Mouse (Mus musculus) splenic B cell, adult 2 months (primary cell): ENCODE results near the gene St7.
"Not testable (repeated sequence)": the region's sequence is repeated elsewhere in the genome, so short reads cannot be mapped to it uniquely, and the experiment has no call there.

Source experiments
- DNase-seq: peaks from one replicate; pipeline ENCODE4 v3.0.0-alpha.2; 2011; ENCODE audit warnings: low read depth, low spot score
- H3K27me3 ChIP-seq: 2 replicates; pipeline ENCODE4 v1.6.1; 2012; ENCODE audit warnings: mild to moderate bottlenecking, low read length, moderate library complexity, mixed read lengths; ENCODE audit not compliant: control insufficient read depth, poor library complexity, insufficient read depth, severe bottlenecking
- H3K36me3 ChIP-seq: 2 replicates; pipeline ENCODE4 v1.6.1; 2012; ENCODE audit warnings: mild to moderate bottlenecking, low read length, moderate library complexity, mixed read lengths; ENCODE audit not compliant: control insufficient read depth, poor library complexity, insufficient read depth, severe bottlenecking

Gene St7

GRCm38 (mm10) chr6:17693726-17694549 lies 1.2 kb downstream of the St7 start:
- peak; percentile 55 for DNase-seq
- H3K27me3 ChIP-seq, result no peaks in the 10 kb centered on the region

GRCm38 (mm10) chr6:17694550-17694951 lies 1.8 kb downstream of the St7 start:
- DNase-seq, result peak; percentile 68
- Histone ChIP-seq H3K27me3 (no peaks in the 10 kb centered on the region), H3K36me3 (no peaks in the 10 kb centered on the region)

More at GRCm38 (mm10) chr6:17693726-17694549, 1.2 kb downstream of the St7 start:
- H3K36me3 ChIP-seq, result no peaks in the 10 kb centered on the region

DNA sequence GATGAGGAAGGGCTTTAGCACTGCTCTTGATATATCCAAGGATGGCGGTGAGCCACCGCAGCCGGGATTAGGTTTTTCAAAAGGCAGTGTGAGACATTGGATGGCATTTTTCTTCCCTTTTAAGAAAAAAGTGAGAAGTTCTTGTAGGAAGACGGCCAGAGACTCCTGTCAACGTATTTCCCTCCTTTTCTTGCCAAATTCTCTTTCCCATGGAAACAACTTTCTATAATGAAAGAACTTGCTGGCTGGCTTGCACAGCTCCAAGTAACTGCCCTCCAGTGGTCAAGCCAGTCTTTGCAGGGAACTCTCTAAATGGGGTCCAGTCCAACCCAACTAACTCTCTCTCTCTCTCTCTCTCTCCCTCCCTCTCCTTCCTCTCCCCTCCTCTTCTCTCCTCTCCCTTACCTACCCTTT lies 3.6 kb downstream of the St7 start:
- DNase-seq, result peak; percentile 43
- H3K27me3 ChIP-seq, result no peaks in the 10 kb centered on the region
- H3K36me3 ChIP-seq, result no peaks in the 10 kb centered on the region

DNA sequence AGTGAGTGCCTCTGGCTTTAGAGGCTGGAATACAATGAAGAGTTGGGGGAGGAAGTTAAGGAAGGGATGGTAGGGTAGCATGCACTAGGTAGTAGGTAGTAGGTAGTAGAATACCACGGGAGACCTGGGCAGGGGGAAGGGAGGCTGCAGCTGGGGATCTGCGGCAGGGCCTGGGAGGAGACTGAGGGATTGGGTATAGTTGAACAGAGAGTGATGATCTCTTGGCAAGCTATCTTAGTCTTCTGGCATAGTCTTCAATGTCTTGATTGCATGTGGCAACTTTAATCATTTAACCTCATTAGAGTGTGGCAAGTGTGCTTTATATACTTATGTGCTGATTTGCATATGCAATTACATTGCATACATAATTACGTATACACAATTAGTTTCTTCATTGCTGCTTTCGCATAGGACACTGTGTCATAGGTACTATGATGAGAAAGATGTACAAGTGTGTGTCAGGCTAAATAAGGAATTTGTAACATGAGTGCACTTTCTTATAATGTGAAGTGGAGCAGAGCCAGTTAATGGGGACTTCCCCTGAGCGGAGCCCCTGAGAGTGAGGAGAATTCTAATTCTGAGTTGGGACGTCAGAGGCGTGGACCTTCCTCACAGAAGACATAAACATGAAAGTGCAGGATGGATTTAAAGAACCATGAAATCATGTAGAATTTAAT lies 8.3 kb downstream of the St7 start:
- H3K36me3 ChIP-seq, result no peaks in the 10 kb centered on the region
- H3K27me3 ChIP-seq, result no peaks in the 10 kb centered on the region
- no peak for DNase-seq

DNA sequence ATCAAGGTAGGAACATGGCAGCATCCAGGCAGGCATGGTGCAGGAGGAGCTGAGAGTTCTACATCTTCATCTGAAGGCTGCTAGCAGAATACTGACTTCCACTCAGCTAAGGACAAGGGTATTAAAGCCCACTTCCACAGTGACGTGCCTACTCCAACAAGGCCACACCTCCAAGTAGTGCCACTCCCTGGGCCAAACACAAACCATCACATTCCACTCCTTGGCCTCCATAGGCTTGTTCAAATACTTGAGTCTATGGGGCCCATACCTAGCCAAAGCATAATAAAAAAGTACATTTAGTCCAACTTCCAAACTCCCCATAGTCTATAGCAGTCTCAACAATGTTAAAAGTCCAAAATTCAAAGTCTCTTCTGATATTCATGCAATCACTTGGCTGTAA lies 11.3 kb downstream of the St7 start:
- H3K27me3 ChIP-seq, DNase-seq, H3K36me3 ChIP-seq: not testable (repeated sequence)

DNA sequence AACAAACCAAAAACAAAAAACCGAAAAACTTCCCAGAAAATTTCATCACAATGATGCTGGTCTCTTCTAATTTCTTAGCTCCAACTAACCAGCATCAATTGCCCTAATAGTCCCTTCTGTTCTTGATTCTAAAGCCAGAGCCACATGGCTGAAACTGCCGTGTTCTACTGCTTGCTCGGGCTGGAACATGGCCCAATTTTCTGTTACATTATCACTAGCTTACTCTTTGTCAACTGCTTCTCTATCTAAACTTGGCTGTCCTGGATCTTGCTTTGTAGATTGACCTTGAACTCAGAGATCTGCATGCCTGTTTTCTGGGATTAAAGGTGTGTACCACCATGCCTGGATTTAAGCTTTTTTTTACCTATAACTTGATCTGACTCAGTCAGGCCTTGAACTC lies 13.2 kb downstream of the St7 start:
- Histone ChIP-seq H3K27me3 (no peaks in the 10 kb centered on the region), H3K36me3 (no peaks in the 10 kb centered on the region)
- DNase-seq, result no peak

- no peak for DNase-seq
- no peaks in the 10 kb centered on the region for H3K36me3 ChIP-seq
Measured at GRCm38 (mm10) chr6:17718978-17719377, 26.2 kb downstream of the St7 start.

DNA sequence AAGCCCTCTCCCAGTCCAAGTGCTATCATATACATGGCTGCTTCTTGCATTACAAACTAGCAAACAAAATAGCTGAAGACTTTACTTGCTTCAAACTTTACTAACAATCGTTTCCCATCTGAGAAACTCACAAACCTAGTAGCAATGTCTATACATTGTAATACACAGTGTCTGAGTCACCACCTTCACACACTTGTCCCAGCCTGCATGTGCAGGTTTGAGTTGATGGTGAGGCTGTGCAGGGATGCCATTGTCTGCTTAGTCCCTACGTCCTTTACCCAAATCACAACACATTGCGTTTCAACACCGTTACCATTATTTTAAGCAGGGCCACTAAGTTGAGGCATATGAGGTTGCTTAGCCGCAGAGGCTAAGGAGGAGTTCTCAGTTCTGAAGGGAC lies 26.7 kb downstream of the St7 start:
- H3K27me3 ChIP-seq, result no peaks in the 10 kb centered on the region
- no peaks in the 10 kb centered on the region for H3K36me3 ChIP-seq
- no peak for DNase-seq

More at GRCm38 (mm10) chr6:17718978-17719377, 26.2 kb downstream of the St7 start:
- H3K27me3 ChIP-seq, result no peaks in the 10 kb centered on the region

DNA sequence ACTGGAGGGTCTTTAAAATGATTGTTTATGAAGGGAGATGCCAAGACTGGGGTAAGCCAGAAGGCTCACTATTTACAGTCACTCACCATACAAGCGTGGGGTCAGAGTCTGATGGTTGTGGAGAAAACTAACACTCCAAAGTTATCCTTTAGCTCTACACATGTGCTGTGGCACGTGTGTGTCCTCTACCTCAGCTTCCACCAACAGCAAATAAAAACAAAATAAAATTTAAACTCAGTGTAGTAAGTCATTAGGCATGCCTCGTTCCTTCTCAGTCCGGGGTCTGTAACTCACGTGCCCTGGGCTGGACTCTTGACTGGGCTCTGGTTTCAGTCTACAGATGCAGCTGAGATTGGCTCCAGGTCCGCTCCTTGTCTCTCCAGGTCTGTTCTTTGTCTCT lies 27.3 kb downstream of the St7 start:
- no peak for DNase-seq
- no peaks in the 10 kb centered on the region for H3K36me3 ChIP-seq

GRCm38 (mm10) chr6:17721706-17722105 lies 29.0 kb downstream of the St7 start:
- no peaks in the 10 kb centered on the region for H3K36me3 ChIP-seq
- no peak for DNase-seq

More for the DNA sequence above, 27.3 kb downstream of the St7 start:
- H3K27me3 ChIP-seq, result no peaks in the 10 kb centered on the region

DNA sequence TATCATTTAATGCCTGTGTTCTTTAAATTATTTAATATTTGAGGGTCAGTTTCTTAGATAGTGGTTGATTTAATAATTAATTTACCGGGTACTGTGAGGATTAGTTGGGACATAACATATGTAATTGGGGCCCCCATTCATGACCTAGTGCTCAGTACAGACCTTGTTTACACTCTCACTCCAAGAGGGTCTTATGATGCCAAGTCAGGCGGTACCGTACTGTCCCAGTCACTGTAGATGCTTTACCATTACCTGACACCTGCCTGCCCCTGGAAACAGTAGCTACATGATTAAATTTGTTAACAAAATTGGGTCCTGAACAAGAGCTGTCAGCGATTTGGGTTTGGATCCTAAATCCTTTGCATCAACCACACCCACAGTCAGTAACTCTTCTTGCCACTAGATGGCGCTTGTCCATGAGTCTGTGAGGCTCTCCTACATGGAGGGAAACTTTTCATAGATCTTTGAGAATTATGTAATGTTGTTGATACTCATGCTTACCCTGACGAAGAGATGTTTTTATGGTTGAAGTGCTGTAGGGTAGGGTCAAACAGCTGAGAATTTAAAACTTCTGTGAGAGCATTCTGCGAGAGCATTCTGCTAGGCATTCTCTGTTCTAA lies 33.2 kb downstream of the St7 start:
- no peaks in the 10 kb centered on the region for H3K36me3 ChIP-seq
- H3K27me3 ChIP-seq, result no peaks in the 10 kb centered on the region
- DNase-seq, result peak; percentile 81

More at GRCm38 (mm10) chr6:17721706-17722105, 29.0 kb downstream of the St7 start:
- H3K27me3 ChIP-seq, result no peaks in the 10 kb centered on the region

GRCm38 (mm10) chr6:17727241-17727640 lies 34.5 kb downstream of the St7 start:
- H3K27me3 ChIP-seq, result no peaks in the 10 kb centered on the region
- no peak for DNase-seq

GRCm38 (mm10) chr6:17727891-17728790 lies 35.4 kb downstream of the St7 start:
- no peak for DNase-seq
- Histone ChIP-seq H3K36me3 (no peaks in the 10 kb centered on the region), H3K27me3 (no peaks in the 10 kb centered on the region)

More at GRCm38 (mm10) chr6:17727241-17727640, 34.5 kb downstream of the St7 start:
- no peaks in the 10 kb centered on the region for H3K36me3 ChIP-seq

GRCm38 (mm10) chr6:17730122-17730521 lies 37.4 kb downstream of the St7 start:
- Histone ChIP-seq H3K36me3 (no peaks in the 10 kb centered on the region), H3K27me3 (no peaks in the 10 kb centered on the region)
- no peak for DNase-seq
